Mouse (Mus musculus): ENCODE results near the gene Pik3cd.
"Not testable (repeated sequence)": the region's sequence is repeated elsewhere in the genome, so short reads cannot be mapped to it uniquely, and the experiment has no call there.

GRCm38 (mm10) chr4:149616999-149617398, 85.4 kb downstream of the Pik3cd start:
- not testable (repeated sequence) for TF ChIP-seq TAL1, GATA1 (IDR thresholded peaks at IDR 0.05; ENCODE audit: low read length)

Data from erythroblast, embryonic 14.5 days (primary cell).